Mouse (Mus musculus): ENCODE results near the gene Fam117a. TPM values are rescaled to one million over a fixed set of nuclear protein-coding genes. Genes with fewer than 3 reads are reported as not detected.
A peak's percentile ranks its signal among the peaks of the same experiment; 100 is the strongest.

The Fam117a gene
- total and polyA plus RNA-seq, 3 experiments = 49.9 to 116 TPM; not detected in 1

GRCm38 (mm10) chr11:95379552-95379951 lies 42.7 kb downstream of the Fam117a start:
- Histone ChIP-seq H3K4me3 (ENCODE audit: control insufficient read depth in 1 of 2, insufficient read depth in 1 of 2, low read depth in 2 of 2, low read length in 2 of 2) (no peak overlapping the region), H3K27me3 (ENCODE audit: control insufficient read depth in 1 of 2, insufficient read depth in 2 of 2, low read length in 2 of 2) (no peaks in the 10 kb centered on the region), H3K4me1 (ENCODE audit: control insufficient read depth in 1 of 2, insufficient read depth in 2 of 2, low read length in 2 of 2) (peaks cover 6 to 9% of the 10 kb centered on the region in 2 experiments; a peak in 2 of 4 replicates), H3K79me2 (ENCODE audit: control insufficient read depth, insufficient read depth, low read length, poor library complexity) (no peaks in the 10 kb centered on the region; the same call in 1 of the 2 replicates), H3K9ac (ENCODE audit: control insufficient read depth, low read depth, low read length, poor library complexity, severe bottlenecking) (no peak overlapping the region), H3K36me3 (ENCODE audit: control insufficient read depth in 1 of 2, insufficient read depth in 2 of 2, low read length in 2 of 2) (peaks cover 14 to 25% of the 10 kb centered on the region in 2 experiments), H3K27ac (ENCODE audit: control insufficient read depth, low read depth, low read length) (peak overlapping the region; percentile 5; the same call in 1 of the 2 replicates), H3K9me3 (replicated peaks; ENCODE audit: insufficient read depth, low read length) (no peaks in the 10 kb centered on the region)
- DNase-seq (ENCODE audit: low read depth, low spot score) = no peak
- TF ChIP-seq USF1 (IDR thresholded peaks at IDR 0.05; ENCODE audit: low read depth, low read length) = no peak
- peak in 1 of 2 experiments; percentile 52; a peak in 1 of 4 replicates for TF ChIP-seq EP300 (IDR thresholded peaks at IDR 0.05; ENCODE audit: low read depth in 1 of 2, low read length in 2 of 2)
- TF ChIP-seq JUND (IDR thresholded peaks at IDR 0.05; ENCODE audit: low read depth, low read length) = no peak
- no peak for TF ChIP-seq TBP (IDR thresholded peaks at IDR 0.05; ENCODE audit: low read depth, low read length)
- no peak for TF ChIP-seq CHD1 (IDR thresholded peaks at IDR 0.05; ENCODE audit: low read depth, low read length)
- no peak for TF ChIP-seq NRF1 (IDR thresholded peaks at IDR 0.05; ENCODE audit: insufficient read depth, low read depth, low read length, poor library complexity, severe bottlenecking)
- no peak for TF ChIP-seq ZKSCAN1 (IDR thresholded peaks at IDR 0.05; ENCODE audit: low read depth, low read length)
- peak; percentile 23; the same call in 1 of the 2 replicates for TF ChIP-seq GATA1 (IDR thresholded peaks at IDR 0.05; ENCODE audit: low read depth, low read length)
- TF ChIP-seq HCFC1 (IDR thresholded peaks at IDR 0.05; ENCODE audit: low read depth, low read length) = no peak
- no peak for TF ChIP-seq E2F4 (IDR thresholded peaks at IDR 0.05; ENCODE audit: borderline replicate concordance, low read depth, low read length)
- no peak for TF ChIP-seq ELF1 (IDR thresholded peaks at IDR 0.05; ENCODE audit: low read depth, low read length)
- TF ChIP-seq KAT2A (conservative IDR thresholded peaks at IDR 0.05; ENCODE audit: low read depth, low read length) = no peak
- TF ChIP-seq UBTF (IDR thresholded peaks at IDR 0.05; ENCODE audit: borderline replicate concordance, insufficient read depth, low read depth, low read length) = no peak

GRCm38 (mm10) chr11:95380711-95381110 lies 43.9 kb downstream of the Fam117a start:
- Histone ChIP-seq H3K9ac (ENCODE audit: control insufficient read depth, low read depth, low read length, poor library complexity, severe bottlenecking) (no peak overlapping the region), H3K9me3 (replicated peaks; ENCODE audit: insufficient read depth, low read length) (no peaks in the 10 kb centered on the region), H3K36me3 (ENCODE audit: control insufficient read depth in 1 of 2, insufficient read depth in 2 of 2, low read length in 2 of 2) (peaks cover 17 to 20% of the 10 kb centered on the region in 2 experiments), H3K27me3 (ENCODE audit: control insufficient read depth in 1 of 2, insufficient read depth in 2 of 2, low read length in 2 of 2) (no peaks in the 10 kb centered on the region), H3K79me2 (ENCODE audit: control insufficient read depth, insufficient read depth, low read length, poor library complexity) (peaks cover 8% of the 10 kb centered on the region), H3K4me3 (ENCODE audit: control insufficient read depth in 1 of 2, insufficient read depth in 1 of 2, low read depth in 2 of 2, low read length in 2 of 2) (no peak overlapping the region), H3K27ac (ENCODE audit: control insufficient read depth, low read depth, low read length) (no peak overlapping the region), H3K4me1 (ENCODE audit: control insufficient read depth in 1 of 2, insufficient read depth in 2 of 2, low read length in 2 of 2) (peaks cover 8 to 11% of the 10 kb centered on the region in 2 experiments)
- TF ChIP-seq USF2 (IDR thresholded peaks at IDR 0.05; ENCODE audit: borderline replicate concordance in 1 of 2, insufficient read depth in 1 of 2, low read depth in 1 of 2, low read length in 2 of 2) = no peak
- DNase-seq (ENCODE audit: low read depth, low spot score) = no peak
